Mouse (Mus musculus): ENCODE measurements around the gene Cryzl1.

DNA sequence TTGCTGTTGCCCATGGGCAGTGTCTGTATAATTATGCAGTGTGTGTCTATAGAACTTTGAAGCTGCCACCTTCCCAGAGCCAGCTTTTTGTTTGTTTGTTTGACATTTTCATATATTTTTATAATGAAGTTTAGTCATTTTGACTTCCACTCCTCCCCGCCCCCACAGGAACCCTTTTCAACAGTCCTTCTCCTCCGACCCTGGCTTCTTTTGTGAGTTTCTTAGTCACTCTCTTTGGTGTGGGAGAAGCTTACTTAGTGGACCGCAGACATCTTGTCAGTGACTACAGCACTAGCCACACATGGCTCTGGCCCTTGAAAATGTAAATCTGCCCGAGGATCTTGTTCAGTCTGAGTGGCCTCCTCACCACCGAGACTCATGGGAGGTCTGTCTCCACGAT is 35.6 kb upstream of the Cryzl1 start:
- TF ChIP-seq CTCF (IDR thresholded peaks at IDR 0.05; ENCODE audit: low read depth, low read length): no peak
- TF ChIP-seq GATA1 (IDR thresholded peaks at IDR 0.05; ENCODE audit: borderline replicate concordance, low read length): no peak
- TF ChIP-seq TAL1 (conservative IDR thresholded peaks at IDR 0.05; ENCODE audit: low read depth, low read length): no peak
- no peak for TF ChIP-seq GATA2 (IDR thresholded peaks at IDR 0.05; ENCODE audit: borderline replicate concordance, low read depth, low read length)
- no peak for TF ChIP-seq POLR2AphosphoS5 (IDR thresholded peaks at IDR 0.05; ENCODE audit: insufficient replicate concordance, low read depth, low read length)
